Mouse (Mus musculus) large intestine, adult 2 months (tissue): ENCODE results near the gene Rrn3. TPM values are rescaled to one million over a fixed set of nuclear protein-coding genes. Genes with fewer than 3 reads are reported as not detected.
A peak's percentile ranks its signal among the peaks of the same experiment; 100 is the strongest.
"Not testable (repeated sequence)": the region's sequence is repeated elsewhere in the genome, so short reads cannot be mapped to it uniquely, and the experiment has no call there.

ENCODE experiments used
- DNase-seq: peaks from one replicate; pipeline ENCODE4 v3.0.0-alpha.2; 2012; ENCODE audit warnings: low read depth, low spot score
- WGBS: fragments of 180-500 bp; shearing (Covaris S2); methylation state at CpG from one replicate; pipeline ENCODE4 v1.1.7; 2018; 5-methylcytosine and 5-hydroxymethylcytosine counted together
- polyA plus RNA-seq: library from polyadenylated mRNA; depleted of rRNA; stranded (reverse); fragments of >200 nt; gene quantifications from 2 replicates; pipeline ENCODE4 v1.2.3, GENCODE M21; 2012

Gene Rrn3
- polyA plus RNA-seq, 1 experiment = 7.7 TPM

DNA sequence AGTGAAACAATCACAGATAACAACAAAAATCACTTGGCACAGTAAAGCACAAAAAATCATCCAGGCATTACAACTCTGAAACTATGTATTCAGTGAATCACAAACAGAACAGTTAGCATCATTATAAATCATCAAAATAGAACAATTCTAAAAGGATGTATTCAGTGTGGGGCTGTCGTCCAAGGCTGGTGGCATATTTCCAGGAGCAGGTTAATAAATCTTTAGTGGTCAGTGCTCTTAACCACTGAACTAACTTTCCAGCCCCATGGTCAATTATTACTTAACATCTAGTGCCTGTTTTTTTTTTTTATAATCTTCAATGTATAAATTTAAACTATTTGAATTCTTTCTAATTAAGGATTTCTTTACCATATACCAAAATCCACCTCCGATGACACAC is 6.5 kb upstream of the Rrn3 start:
- WGBS = 58% methylated on average over 2 of the region's 2 CpGs
- not testable (repeated sequence) for DNase-seq

DNA sequence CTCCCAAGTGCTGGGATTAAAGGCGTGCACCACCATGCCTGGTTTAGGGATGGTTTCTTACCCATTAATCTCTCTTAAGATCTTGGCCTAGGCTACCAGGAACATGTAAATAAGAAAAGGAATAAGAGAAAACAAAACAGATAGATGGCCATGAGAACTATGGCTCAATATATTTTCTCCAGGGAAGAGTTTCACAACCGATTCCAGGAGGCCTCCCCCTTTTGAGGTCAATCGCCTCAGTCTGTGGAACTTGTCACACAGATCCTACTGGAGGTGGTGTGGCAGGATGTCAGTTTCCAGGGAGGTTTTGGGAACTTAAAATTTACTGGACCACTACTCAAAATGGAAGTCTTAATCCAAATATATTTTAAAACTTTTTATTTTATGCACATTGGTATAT is 5.9 kb upstream of the Rrn3 start:
- not testable (repeated sequence) for DNase-seq
- WGBS = 76% methylated on average over 3 of the region's 3 CpGs

DNA sequence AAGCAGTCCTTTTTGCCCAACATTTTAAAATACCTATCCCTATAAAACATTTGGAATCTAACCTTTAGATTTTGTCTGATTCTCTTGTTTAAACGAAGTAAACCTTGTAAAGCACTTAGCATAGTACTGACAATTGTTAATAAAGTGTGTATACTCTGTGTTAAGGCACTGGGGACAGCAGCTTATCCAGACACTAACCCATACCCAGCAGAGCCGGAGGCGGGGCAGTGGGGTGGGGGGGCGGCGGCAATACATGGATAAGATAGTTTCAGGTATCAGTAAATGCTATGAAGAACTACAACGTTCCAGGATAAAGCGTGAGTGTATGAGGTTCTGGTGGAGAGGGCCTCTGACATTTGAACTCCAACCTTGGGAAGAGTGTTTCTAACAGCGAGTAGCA is 708 bp downstream of the Rrn3 start:
- 21% methylated on average over 8 of the region's 8 CpGs for WGBS

DNA sequence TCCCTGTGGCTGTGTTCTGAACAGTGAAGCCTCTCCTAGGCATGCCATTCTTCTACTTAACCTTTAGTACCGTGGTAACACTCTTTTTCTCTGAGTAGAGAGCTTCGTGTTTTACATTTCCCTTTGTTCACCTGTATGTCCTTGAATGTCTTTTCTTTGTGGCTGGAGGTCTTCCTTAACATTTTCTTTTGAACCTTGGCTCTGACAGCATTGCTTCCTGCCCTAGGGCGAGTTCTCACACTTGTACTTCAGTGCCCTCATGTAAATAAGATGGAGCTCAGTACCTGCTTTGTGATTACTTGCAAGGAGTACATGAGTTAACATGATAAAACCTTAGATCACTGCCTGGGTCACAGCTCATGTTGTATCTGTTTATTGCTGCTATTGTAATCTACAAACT is 5.4 kb downstream of the Rrn3 start:
- 78% methylated on average over 3 of the region's 3 CpGs for WGBS
- no peak for DNase-seq

More for the DNA sequence above, 708 bp downstream of the Rrn3 start:
- DNase-seq = no peak

- 76% methylated on average over 2 of the region's 2 CpGs for WGBS
- DNase-seq = not testable (repeated sequence)
Measured at GRCm38 (mm10) chr16:13793441-13793840, 12.9 kb downstream of the Rrn3 start.

DNA sequence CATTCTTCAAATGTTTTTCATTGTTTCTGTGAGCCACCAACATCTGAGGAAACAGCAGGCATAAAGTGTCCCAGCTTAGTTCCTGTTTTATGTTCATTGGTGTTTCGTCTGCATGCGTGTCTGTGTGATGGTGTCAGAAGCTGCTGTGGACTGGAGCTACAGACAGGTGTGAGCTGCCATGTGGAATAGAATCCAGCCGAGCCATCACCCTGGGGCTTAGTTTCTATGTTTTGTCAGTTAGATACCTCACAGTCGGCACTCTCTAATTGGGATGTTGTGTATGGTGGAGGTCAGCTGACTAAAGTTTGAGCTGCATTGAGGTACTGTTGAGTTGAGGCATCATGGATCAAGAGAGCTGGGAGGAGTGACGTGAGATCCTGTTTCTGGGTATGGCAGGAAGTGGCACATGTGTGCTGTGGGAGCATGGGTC is 16.3 kb downstream of the Rrn3 start:
- 93% methylated on average over 5 of the region's 5 CpGs for WGBS
- no peak for DNase-seq

DNA sequence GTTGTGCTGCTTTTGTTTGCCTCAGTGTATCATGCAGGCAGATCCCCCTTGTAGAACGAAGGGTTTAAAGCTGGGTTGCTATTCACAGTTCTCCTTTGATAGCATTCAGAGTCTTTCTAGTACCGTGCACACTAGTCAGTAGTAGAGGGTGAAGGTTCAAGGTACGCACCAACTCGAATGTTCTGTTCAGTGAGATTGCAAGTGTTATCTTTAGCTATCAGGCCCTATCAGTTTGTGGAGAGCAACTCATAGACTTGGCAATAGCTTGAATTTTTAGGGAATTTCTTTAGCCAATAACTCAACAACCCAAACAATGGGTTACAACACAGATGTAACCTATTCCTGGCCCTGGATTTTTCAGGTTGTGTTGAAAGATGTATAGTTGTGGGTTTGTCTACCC is 20.7 kb downstream of the Rrn3 start:
- WGBS = 89% methylated on average over 4 of the region's 4 CpGs

DNA sequence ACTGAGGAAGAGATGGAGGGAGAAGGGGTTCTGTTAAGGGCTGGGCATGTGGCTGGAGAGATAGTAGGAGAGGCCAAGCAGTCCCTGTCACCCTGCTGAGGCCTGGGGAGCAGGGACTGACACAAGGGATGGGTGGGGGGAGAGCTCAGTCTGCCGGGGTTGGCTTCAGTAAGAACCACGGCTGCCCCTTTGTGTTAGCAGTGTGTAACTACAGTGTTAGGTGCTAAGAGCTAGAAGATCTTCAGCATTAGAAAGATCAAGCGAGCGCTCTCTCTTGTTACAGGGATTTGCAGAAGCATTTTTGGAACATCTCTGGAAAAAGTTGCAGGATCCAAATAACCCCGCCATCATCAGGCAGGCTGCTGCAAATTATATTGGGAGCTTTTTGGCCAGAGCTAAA is 24.2 kb downstream of the Rrn3 start:
- no peak for DNase-seq
- 78% methylated on average over 5 of the region's 5 CpGs for WGBS

More for the DNA sequence above, 20.7 kb downstream of the Rrn3 start:
- DNase-seq = no peak

GRCm38 (mm10) chr16:13807616-13808015 is 27.1 kb downstream of the Rrn3 start:
- 81% methylated on average over 4 of the region's 4 CpGs for WGBS
- no peak for DNase-seq

GRCm38 (mm10) chr16:13808410-13808809 is 27.9 kb downstream of the Rrn3 start:
- 93% methylated on average over 7 of the region's 7 CpGs for WGBS

DNA sequence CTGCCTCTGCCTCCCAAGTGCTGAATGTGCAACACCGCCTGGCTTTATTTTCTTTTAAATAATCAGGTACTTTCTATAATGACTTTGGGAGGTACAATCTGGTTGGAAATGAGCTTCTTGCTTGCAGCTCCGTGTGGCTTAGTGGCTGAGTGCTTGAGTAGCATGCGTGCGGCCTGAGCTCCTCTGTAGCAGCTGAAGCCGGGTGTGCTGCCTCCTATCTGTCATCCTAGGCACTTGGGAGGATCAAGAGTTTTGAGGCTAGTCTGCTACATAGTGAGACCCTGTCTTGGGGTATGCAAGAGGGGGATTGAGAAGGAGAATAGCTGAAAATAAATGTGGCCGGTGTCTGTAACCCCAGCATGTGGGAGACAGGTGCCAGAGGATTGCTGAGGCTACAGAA is 31.6 kb downstream of the Rrn3 start:
- DNase-seq = no peak
- 92% methylated on average over 6 of the region's 6 CpGs for WGBS

More at GRCm38 (mm10) chr16:13808410-13808809, 27.9 kb downstream of the Rrn3 start:
- DNase-seq = no peak

- 92% methylated on average over 3 of the region's 3 CpGs for WGBS
- DNase-seq = no peak
Measured at GRCm38 (mm10) chr16:13813200-13813599, 32.7 kb downstream of the Rrn3 start.

GRCm38 (mm10) chr16:13818560-13819393 is 38.3 kb downstream of the Rrn3 start, which contains the start of gene Ntan1:
Gene Ntan1 (plus strand): TSS chr16:13818845.
- DNase-seq = peak; percentile 83

DNA sequence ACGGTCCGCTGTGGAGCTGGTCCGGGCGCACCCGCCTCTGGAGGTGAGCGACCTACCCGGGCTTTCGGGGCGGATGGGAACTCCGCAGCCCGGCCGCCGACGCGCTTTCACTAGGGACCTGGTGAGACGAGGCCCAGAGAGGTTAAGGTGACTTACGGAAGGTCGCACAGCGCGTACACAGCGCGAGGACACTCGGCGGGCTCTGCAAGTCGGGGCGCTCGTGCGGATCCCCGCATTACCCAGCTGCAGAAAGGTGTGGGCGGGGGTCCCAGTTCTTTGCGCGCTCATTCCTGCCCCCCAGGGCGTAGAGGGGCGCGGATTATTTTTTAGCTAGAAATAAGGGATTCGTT is 38.9 kb downstream of the Rrn3 start:
- no peak for DNase-seq
- WGBS = under 1% methylated on average over 36 of the region's 36 CpGs

More at GRCm38 (mm10) chr16:13818560-13819393, 38.3 kb downstream of the Rrn3 start, which contains the start of gene Ntan1:
- under 1% methylated on average over 58 of the region's 58 CpGs for WGBS

DNA sequence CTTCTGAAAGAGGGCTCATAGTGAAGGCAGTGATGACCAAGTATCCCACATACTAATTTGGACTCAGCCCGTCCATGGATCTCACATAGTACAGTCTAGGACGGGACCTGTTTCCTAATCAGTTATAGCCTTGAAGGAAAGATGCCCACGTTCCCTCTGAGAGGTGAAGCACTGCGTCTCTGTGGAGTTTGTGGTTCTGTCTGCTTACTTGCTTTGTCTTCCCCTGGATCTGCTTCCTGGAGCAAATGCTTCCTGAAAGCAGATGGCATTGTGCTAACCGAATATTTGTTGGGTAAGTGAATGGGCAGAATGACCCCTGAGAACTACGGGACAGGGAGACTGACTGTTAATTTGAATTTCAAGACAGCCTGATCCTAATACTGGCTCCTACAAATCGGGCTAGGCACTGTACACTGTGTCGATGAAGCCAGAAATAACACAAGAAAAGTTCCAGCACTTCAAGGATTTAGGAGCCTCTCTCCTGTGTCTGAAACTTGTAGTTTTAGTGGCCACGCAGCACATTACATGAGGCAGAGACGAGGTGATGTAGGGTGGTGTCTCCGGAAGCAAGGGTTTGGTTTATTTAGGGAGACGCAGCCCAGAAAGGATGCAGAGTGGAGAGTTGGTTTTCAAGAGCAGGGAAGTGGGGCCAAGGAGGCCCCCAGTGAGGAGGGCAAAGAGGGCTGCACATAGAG is 39.4 kb downstream of the Rrn3 start:
- DNase-seq = no peak
- WGBS = 13% methylated on average over 12 of the region's 12 CpGs

DNA sequence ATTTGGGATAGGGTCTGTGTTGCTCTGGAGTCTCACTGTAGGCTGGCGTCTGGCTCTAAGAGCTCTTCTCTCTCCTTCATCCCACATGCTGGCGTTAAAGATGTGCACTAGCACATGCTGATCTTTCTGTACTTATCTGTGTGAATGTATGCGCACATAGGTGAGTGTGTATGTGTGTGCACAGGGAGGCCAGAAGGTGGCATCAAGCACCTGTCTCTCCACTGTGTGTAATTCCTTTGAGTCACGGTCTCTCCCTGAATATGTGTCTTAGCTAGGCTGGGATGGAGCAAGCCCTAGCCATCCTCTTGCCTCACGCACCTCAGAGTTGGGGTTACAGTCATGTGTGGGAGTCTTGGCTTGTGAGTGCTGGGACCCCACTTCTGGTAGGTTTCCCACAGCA is 40.3 kb downstream of the Rrn3 start:
- 98% methylated on average over 5 of the region's 5 CpGs for WGBS

GRCm38 (mm10) chr16:13825781-13826490 is 45.4 kb downstream of the Rrn3 start:
- 65% methylated on average over 7 of the region's 7 CpGs for WGBS
- no peak for DNase-seq

More for the DNA sequence above, 40.3 kb downstream of the Rrn3 start:
- DNase-seq = no peak

DNA sequence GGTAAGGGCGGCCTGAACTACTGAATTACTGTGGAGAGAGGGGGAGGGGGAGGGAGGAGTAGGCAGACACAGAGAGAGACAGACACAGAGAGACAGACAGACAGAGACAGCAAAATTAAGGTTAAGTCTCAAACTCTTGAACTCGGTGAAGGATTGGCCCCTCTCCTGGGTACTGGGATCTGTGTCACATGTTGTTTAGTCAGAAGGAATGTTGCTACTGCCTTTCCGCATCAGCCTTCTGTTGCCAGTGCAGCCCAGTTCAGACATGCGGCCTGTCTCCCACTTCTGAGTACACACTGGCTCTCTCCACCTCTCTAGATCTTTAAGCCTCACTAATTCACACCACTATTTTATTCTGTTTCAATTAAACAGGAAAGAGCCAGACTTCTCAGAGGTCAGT is 46.0 kb downstream of the Rrn3 start:
- 78% methylated on average over 4 of the region's 4 CpGs for WGBS
- no peak for DNase-seq

DNA sequence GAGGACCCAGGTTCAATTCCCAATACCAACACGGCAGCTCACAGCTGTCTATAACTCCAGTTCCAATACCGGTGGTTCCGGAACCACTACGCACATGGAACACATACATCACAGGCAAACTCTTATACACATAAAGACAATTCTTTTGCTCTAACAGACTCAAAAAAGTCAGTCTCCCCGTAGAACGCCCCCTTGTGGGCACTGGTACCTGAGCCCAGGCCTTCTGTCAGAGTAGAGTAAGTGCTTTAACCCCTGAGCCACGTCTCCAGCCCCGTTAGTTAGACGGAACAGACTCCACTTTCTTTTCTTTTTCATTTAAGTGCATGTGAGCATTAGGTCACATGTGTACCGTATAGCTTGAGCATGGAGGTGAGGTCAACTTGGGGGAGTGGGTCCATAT is 49.9 kb downstream of the Rrn3 start:
- 92% methylated on average over 10 of the region's 10 CpGs for WGBS
- DNase-seq = no peak

- DNase-seq = no peak
- 45% methylated on average over 5 of the region's 5 CpGs for WGBS
Measured at GRCm38 (mm10) chr16:13831606-13832005, 51.1 kb downstream of the Rrn3 start.
